Mouse (Mus musculus) left cerebral cortex, postnatal 4 days (tissue): ENCODE results near the gene Fermt1. TPM values are rescaled to one million over a fixed set of nuclear protein-coding genes. Genes with fewer than 3 reads are reported as not detected.

ENCODE experiments used
- DNase-seq: peaks from one replicate; pipeline ENCODE4 v3.0.0-alpha.2; 2022
- intact Hi-C: fragments of 180-260 bp; cut with DNase I; formaldehyde crosslinking; loops from one replicate; pipeline ENCODE4 v1.15.1; 2025
- total RNA-seq, 2 experiments: library from RNA; stranded (reverse); gene quantifications; 2 replicates each; pipeline ENCODE4 v1.2.3; 2021

Fermt1 gene
- not detected for total RNA-seq

- intact Hi-C loops: no loop called here
- peak; percentile 18 for DNase-seq
Observed at GRCm38 (mm10) chr2:132945326-132946207, at the start of gene Fermt1. Gene Fermt1, minus strand, starts transcription at chr2:132945906.

DNA sequence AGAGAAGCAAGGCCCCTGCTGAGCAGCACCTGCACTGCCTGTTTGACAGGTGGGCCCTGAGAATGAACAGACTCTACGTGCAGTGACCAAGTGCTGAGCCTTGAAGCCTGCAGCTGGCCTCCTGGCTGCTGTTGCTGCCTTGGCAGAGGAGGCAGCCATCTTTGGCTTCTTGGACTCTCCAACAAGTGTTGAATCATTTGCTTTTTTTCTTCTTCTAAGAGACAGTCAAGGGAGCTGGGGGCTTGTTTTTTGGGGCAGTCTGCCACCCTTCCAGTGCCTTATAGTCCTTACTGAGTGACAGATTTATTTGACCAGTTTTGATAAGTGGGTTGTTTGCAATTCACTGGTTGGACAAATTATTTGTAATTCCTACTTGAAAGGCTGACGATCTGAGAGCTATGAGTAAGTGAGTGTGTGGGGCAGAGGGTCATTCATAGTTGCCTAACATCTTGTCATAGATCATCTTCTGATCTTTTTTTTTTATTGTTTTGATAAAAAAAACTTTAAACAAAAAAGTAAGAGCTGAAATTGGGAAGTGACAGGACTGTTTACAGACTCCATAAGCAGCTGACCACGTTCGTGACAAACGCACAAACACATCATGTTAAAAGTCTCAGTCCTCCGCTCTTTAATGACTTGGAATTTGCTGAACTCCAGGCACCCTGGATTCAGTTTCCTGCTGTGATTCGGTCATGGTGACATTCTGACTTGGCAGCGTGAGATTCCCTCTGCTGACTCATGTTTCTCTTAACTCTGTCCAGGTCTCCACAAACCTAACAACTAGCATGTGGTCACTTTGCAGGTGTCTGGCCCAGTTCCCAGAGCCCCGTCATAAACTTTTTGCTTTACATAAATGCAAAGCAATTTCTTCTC lies 47.2 kb upstream of the Fermt1 start:
- intact Hi-C loops: no loop called here
- peak; percentile 64 for DNase-seq

GRCm38 (mm10) chr2:132989778-132990564 lies 44.3 kb upstream of the Fermt1 start:
- DNase-seq: peak; percentile 51
- intact Hi-C loops: no loop called here

DNA sequence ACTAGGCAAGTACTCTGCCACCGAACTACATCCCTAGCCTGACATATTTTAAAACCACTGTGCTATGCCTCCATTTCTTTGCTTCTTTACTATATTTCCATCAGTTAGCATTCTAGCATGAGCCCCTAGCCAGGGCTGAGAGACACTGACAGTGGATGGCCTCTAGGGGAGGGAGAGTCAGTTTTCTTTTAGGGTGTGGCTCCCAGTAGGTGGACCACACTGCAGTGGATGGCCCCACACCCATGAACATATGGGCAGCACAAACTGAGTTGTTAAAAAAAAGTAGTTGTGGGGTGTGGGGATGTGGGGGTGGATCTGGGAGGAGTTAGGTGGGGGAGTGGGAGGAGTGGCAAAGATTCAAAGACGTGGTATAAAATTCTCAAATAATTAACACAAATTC lies 27.6 kb upstream of the Fermt1 start:
- DNase-seq: no peak

DNA sequence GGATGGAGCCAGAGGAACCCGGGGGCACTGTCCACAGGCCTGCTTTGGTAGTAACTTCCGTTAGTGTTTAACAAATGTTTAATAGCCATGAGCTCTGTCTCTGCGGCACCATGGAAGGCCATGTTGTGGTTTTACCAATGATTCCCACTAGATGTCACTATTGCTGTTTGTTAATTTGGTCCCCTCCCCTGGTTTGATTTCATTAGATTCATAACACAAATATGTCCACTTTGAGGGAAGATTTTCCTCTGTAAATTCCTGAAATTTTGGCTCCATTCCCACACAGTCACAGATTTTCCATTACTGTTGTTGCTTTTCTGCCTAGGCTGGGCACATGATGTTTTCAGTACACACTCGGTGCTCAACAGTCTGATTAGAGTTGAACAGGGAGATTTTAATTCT lies 25.1 kb upstream of the Fermt1 start:
- no peak for DNase-seq
- intact Hi-C loops: no loop called here

More for the DNA sequence above, 27.6 kb upstream of the Fermt1 start:
- intact Hi-C loops: no loop called here

GRCm38 (mm10) chr2:132957786-132958185 lies 12.1 kb upstream of the Fermt1 start:
- intact Hi-C loops: no loop called here
- DNase-seq: peak; percentile 24

DNA sequence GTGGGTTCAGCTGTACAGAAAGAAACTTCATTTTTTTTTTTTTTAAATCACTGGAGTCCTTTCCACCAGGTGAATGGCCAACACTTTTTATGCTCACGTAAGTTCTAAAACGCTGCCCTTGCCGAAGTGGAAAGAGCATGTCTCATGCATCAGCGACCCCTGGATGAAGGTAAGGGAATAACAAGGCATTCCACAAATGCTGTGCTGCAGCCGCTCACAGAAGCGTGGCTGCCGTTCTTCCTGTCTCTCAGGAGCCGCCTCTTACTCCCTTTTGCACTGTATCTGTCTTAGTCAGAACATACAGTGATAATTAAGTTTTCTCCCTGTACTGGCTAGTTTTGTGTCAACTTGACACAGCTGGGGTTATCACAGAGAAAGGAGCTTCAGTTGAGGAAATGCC lies 6.5 kb upstream of the Fermt1 start:
- intact Hi-C loops: no loop called here
- DNase-seq: peak; percentile 24

GRCm38 (mm10) chr2:132948174-132948573 lies 2.5 kb upstream of the Fermt1 start:
- intact Hi-C loops: no loop called here
- no peak for DNase-seq

DNA sequence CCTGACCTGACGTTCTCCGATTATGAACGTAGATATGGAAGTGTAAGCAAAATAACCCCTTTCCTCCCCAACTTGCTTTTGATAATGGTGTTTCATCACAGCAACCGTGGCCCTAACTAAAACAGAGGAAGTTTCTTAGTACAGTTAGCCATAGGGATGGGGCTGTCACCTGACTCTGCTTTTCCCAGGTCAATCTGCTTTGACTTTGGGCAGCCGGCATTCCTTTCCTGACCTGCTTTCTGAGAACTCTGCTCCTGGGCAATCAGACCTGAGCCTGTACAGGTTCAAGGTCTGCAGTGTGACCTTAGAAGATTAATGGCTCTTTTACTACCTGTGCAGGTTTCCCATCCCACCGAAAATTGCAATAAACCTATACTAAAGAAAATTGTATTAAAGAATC lies 1.3 kb upstream of the Fermt1 start:
- no peak for DNase-seq
- intact Hi-C loops: no loop called here

DNA sequence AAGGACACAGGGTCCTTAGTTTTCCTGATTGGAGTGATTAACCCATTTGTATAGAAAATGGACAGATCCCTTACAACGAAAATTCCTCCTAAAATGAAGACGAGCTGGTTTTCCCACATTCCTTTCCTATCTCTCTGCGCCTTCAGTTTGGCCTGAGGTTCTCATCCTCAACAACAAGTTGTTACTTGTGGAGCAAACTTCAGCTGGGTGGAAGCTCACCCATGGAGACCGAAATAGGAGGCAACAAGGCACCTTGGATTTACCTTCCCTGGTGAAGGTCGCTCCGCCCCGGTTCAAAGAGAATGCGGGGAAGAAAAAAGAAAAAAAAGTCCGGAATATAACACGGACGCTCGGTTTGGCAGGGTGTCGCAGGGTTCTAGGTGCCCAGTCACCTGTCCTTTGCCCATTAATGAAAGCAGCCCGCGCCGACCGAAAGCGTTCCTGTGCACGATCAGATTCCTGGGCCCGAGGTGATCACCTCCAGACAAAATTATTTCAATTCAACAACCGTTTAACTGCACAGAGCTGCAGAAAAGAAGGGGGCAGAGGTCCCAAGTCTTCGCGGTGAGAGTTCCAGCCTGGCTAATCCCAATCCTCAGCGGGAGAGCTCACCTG lies 888 bp downstream of the Fermt1 start:
- no peak for DNase-seq
- intact Hi-C loops: no loop called here

GRCm38 (mm10) chr2:132943997-132944396 lies 1.7 kb downstream of the Fermt1 start:
- intact Hi-C loops: no loop called here
- DNase-seq: no peak

GRCm38 (mm10) chr2:132943596-132943995 lies 2.1 kb downstream of the Fermt1 start:
- DNase-seq: no peak
- intact Hi-C loops: no loop called here

- no peak for DNase-seq
- intact Hi-C loops: no loop called here
Observed at GRCm38 (mm10) chr2:132939056-132939455, 6.7 kb downstream of the Fermt1 start.

DNA sequence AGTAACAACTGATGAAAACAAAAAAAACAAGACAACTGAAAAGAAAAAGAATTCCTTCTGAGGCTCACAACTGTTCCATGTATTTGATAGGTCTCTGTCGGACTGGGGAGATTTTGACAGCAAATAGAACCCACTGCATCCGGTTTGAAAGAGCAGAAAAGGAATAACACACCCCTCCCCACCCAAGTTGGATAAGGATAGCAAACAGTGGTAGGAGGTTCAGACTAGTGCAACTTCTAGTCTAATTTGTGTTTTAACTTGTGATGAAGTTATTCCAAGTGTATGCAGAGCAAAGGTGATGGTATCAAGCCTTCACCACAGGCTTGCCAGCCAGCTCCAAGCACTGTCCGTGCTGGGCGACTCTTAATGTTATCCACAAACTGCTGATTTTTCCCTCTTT lies 9.5 kb downstream of the Fermt1 start:
- DNase-seq: no peak
- intact Hi-C loops: no loop called here

GRCm38 (mm10) chr2:132934711-132935110 lies 11.0 kb downstream of the Fermt1 start:
- intact Hi-C loops: no loop called here
- DNase-seq: peak; percentile 15

DNA sequence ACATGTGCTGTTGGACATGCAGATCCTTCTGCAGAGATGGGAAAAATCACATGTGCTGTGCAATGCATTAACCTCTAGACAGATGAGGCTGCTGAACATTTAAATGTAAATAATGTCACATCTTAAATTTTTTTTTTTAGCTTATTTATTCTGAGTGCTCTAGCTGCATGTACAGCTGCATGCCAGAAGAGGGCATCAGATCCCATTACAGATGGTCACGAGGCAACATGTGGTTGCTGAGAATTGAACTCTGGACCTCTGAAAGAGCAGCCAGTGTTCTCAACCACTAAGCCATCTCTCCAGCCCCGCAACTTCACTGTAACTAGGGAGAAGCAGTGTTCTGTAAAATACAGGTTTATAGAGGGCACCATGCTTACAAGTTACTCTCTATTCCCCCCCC lies 11.6 kb downstream of the Fermt1 start:
- intact Hi-C loops: no loop called here
- DNase-seq: no peak

- no peak for DNase-seq
- intact Hi-C loops: no loop called here
Observed at GRCm38 (mm10) chr2:132928999-132929398, 16.7 kb downstream of the Fermt1 start.

DNA sequence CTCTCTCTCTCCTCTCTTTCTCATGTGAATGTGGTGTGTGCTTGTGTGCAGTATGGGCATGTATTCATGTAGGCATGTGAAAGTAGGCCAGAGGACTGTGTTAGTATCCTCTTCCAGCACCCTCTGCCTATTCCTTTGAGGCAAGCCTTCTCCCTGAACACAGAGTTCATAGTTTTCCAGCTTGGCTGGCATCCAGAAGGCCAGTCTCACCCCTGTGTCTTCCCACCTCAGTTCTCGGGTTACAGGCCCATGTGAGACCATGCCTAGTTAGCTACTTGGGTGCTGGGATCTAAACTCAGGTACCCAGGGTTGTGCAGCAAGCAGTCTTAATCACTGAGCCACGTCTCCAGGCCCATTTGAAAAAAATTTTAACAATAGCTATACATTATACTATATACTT lies 17.8 kb downstream of the Fermt1 start:
- intact Hi-C loops: no loop called here
- DNase-seq: no peak

GRCm38 (mm10) chr2:132927298-132927697 lies 18.4 kb downstream of the Fermt1 start:
- intact Hi-C loops: no loop called here
- DNase-seq: peak; percentile 41

- intact Hi-C loops: no loop called here
Observed at GRCm38 (mm10) chr2:132923290-132924085, 22.2 kb downstream of the Fermt1 start.

More at GRCm38 (mm10) chr2:132923290-132924085, 22.2 kb downstream of the Fermt1 start:
- no peak for DNase-seq
